Mouse (Mus musculus) G1E (cell line): ENCODE data around the gene Fxyd1.

Source experiments
- CTCF ChIP-seq: IDR thresholded peaks from 2 replicates; pipeline ENCODE4 v1.5.1; 2012; ENCODE audit warnings: low read depth, low read length, inconsistent platforms, mixed read lengths
- GATA1 ChIP-seq: IDR thresholded peaks from 2 replicates; pipeline ENCODE4 v1.6.1; 2012; ENCODE audit warnings: borderline replicate concordance, low read length, inconsistent platforms, mixed read lengths
- GATA2 ChIP-seq: IDR thresholded peaks from 2 replicates; pipeline ENCODE4 v1.6.1; 2012; ENCODE audit warnings: low read depth, low read length, inconsistent platforms, borderline replicate concordance
- POLR2AphosphoS5 ChIP-seq: IDR thresholded peaks from 2 replicates; pipeline ENCODE4 v1.6.1; 2012; ENCODE audit warnings: low read depth, low read length, inconsistent platforms; ENCODE audit not compliant: insufficient replicate concordance
- TAL1 ChIP-seq: conservative IDR thresholded peaks from 2 replicates; pipeline ENCODE4 v1.6.1; 2012; ENCODE audit warnings: low read depth, low read length, inconsistent platforms, mixed read lengths

- TF ChIP-seq CTCF (no peak), POLR2AphosphoS5 (no peak), GATA1 (no peak), TAL1 (no peak), GATA2 (no peak)
Measured at GRCm38 (mm10) chr7:31002650-31003049, 54.3 kb downstream of the Fxyd1 start.
